Mouse (Mus musculus): ENCODE data around the gene Calhm1.

Calhm1 gene

GRCm38 (mm10) chr19:47144154-47144553, at the start of gene Calhm1:
Gene Calhm1 (minus strand): TSS chr19:47144254.
- DNase-seq (ENCODE audit: low spot score) = no peak

- DNase-seq (ENCODE audit: low spot score) = no peak
Measured at GRCm38 (mm10) chr19:47192158-47192557, 48.1 kb upstream of the Calhm1 start.

GRCm38 (mm10) chr19:47188515-47189128, 44.6 kb upstream of the Calhm1 start:
- DNase-seq (ENCODE audit: low spot score) = no peak

GRCm38 (mm10) chr19:47186514-47187275, 42.6 kb upstream of the Calhm1 start:
- DNase-seq (ENCODE audit: low spot score) = no peak

GRCm38 (mm10) chr19:47184736-47185135, 40.7 kb upstream of the Calhm1 start:
- DNase-seq (ENCODE audit: low spot score) = no peak

- DNase-seq (ENCODE audit: low spot score) = no peak
Measured at GRCm38 (mm10) chr19:47184221-47184620, 40.2 kb upstream of the Calhm1 start.

GRCm38 (mm10) chr19:47180011-47180410, 36.0 kb upstream of the Calhm1 start:
- DNase-seq (ENCODE audit: low spot score) = no peak

GRCm38 (mm10) chr19:47179272-47179809, 35.3 kb upstream of the Calhm1 start:
- DNase-seq (ENCODE audit: low spot score) = peak; percentile 10

GRCm38 (mm10) chr19:47178431-47179271, 34.6 kb upstream of the Calhm1 start, which contains the start of gene Neurl1a:
Gene Neurl1a (plus strand): TSS chr19:47178820.
- peak; percentile 75 for DNase-seq (ENCODE audit: low spot score)

- DNase-seq (ENCODE audit: low spot score) = peak; percentile 67
Measured at GRCm38 (mm10) chr19:47178001-47178400, 33.9 kb upstream of the Calhm1 start.

GRCm38 (mm10) chr19:47176916-47177505, 33.0 kb upstream of the Calhm1 start:
- no peak for DNase-seq (ENCODE audit: low spot score)

- DNase-seq (ENCODE audit: low spot score) = no peak
Measured at GRCm38 (mm10) chr19:47175472-47175871, 31.4 kb upstream of the Calhm1 start.

GRCm38 (mm10) chr19:47174515-47174914, 30.5 kb upstream of the Calhm1 start:
- peak; percentile 53 for DNase-seq (ENCODE audit: low spot score)

GRCm38 (mm10) chr19:47168793-47169412, 24.8 kb upstream of the Calhm1 start:
- DNase-seq (ENCODE audit: low spot score) = peak; percentile 92

- DNase-seq (ENCODE audit: low spot score) = peak; percentile 87
Measured at GRCm38 (mm10) chr19:47168223-47168622, 24.2 kb upstream of the Calhm1 start.

- DNase-seq (ENCODE audit: low spot score) = no peak
Measured at GRCm38 (mm10) chr19:47167617-47168214, 23.7 kb upstream of the Calhm1 start.

GRCm38 (mm10) chr19:47166758-47167157, 22.7 kb upstream of the Calhm1 start:
- peak; percentile 46 for DNase-seq (ENCODE audit: low spot score)

GRCm38 (mm10) chr19:47163176-47163744, 19.2 kb upstream of the Calhm1 start:
- DNase-seq (ENCODE audit: low spot score) = no peak

GRCm38 (mm10) chr19:47161669-47162068, 17.6 kb upstream of the Calhm1 start:
- no peak for DNase-seq (ENCODE audit: low spot score)

- DNase-seq (ENCODE audit: low spot score) = no peak
Measured at GRCm38 (mm10) chr19:47157664-47158063, 13.6 kb upstream of the Calhm1 start, which contains the start of gene Calhm3. Gene Calhm3 (minus strand): TSS chr19:47157764.

- no peak for DNase-seq (ENCODE audit: low spot score)
Measured at GRCm38 (mm10) chr19:47153767-47154166, 9.7 kb upstream of the Calhm1 start.

All from embryo, embryonic 10.5 days (tissue).